Mouse (Mus musculus): ENCODE results near the gene Tjp2.
"Not testable (repeated sequence)": the region's sequence is repeated elsewhere in the genome, so short reads cannot be mapped to it uniquely, and the experiment has no call there.

Tjp2 gene

GRCm38 (mm10) chr19:24221455-24221854 is 3.4 kb downstream of the Tjp2 start:
- DNase-seq (ENCODE audit: low spot score) = no peak

- no peak for DNase-seq (ENCODE audit: low spot score)
Observed at GRCm38 (mm10) chr19:24220795-24221445, 3.9 kb downstream of the Tjp2 start.

- DNase-seq (ENCODE audit: low spot score) = no peak
Observed at GRCm38 (mm10) chr19:24219011-24219410, 5.8 kb downstream of the Tjp2 start.

GRCm38 (mm10) chr19:24218291-24218690 is 6.5 kb downstream of the Tjp2 start:
- no peak for DNase-seq (ENCODE audit: low spot score)

GRCm38 (mm10) chr19:24217851-24218250 is 7.0 kb downstream of the Tjp2 start:
- no peak for DNase-seq (ENCODE audit: low spot score)

- DNase-seq (ENCODE audit: low spot score) = no peak
Observed at GRCm38 (mm10) chr19:24216771-24217170, 8.1 kb downstream of the Tjp2 start.

GRCm38 (mm10) chr19:24214939-24215338 is 9.9 kb downstream of the Tjp2 start:
- DNase-seq (ENCODE audit: low spot score) = no peak

GRCm38 (mm10) chr19:24213299-24213698 is 11.5 kb downstream of the Tjp2 start:
- no peak for DNase-seq (ENCODE audit: low spot score)

- DNase-seq (ENCODE audit: low spot score) = no peak
Observed at GRCm38 (mm10) chr19:24212552-24213249, 12.1 kb downstream of the Tjp2 start.

- no peak for DNase-seq (ENCODE audit: low spot score)
Observed at GRCm38 (mm10) chr19:24211168-24211567, 13.7 kb downstream of the Tjp2 start.

- DNase-seq (ENCODE audit: low spot score) = no peak
Observed at GRCm38 (mm10) chr19:24209516-24209915, 15.3 kb downstream of the Tjp2 start.

GRCm38 (mm10) chr19:24207967-24208366 is 16.9 kb downstream of the Tjp2 start:
- no peak for DNase-seq (ENCODE audit: low spot score)

GRCm38 (mm10) chr19:24205001-24205400 is 19.8 kb downstream of the Tjp2 start:
- DNase-seq (ENCODE audit: low spot score) = no peak

GRCm38 (mm10) chr19:24201848-24202247 is 23.0 kb downstream of the Tjp2 start:
- DNase-seq (ENCODE audit: low spot score) = no peak

GRCm38 (mm10) chr19:24200566-24200965 is 24.3 kb downstream of the Tjp2 start:
- DNase-seq (ENCODE audit: low spot score) = no peak

GRCm38 (mm10) chr19:24198676-24199303 is 26.0 kb downstream of the Tjp2 start:
- DNase-seq (ENCODE audit: low spot score) = no peak

- no peak for DNase-seq (ENCODE audit: low spot score)
Observed at GRCm38 (mm10) chr19:24197338-24197737, 27.5 kb downstream of the Tjp2 start.

- no peak for DNase-seq (ENCODE audit: low spot score)
Observed at GRCm38 (mm10) chr19:24195224-24195623, 29.6 kb downstream of the Tjp2 start.

- no peak for DNase-seq (ENCODE audit: low spot score)
Observed at GRCm38 (mm10) chr19:24194216-24194615, 30.6 kb downstream of the Tjp2 start.

GRCm38 (mm10) chr19:24192946-24193345 is 31.9 kb downstream of the Tjp2 start:
- no peak for DNase-seq (ENCODE audit: low spot score)

- DNase-seq (ENCODE audit: low spot score) = no peak
Observed at GRCm38 (mm10) chr19:24187791-24188190, 37.0 kb downstream of the Tjp2 start.

- not testable (repeated sequence) for DNase-seq (ENCODE audit: low spot score)
Observed at GRCm38 (mm10) chr19:24187358-24187757, 37.5 kb downstream of the Tjp2 start.

GRCm38 (mm10) chr19:24183680-24184235 is 41.1 kb downstream of the Tjp2 start:
- DNase-seq (ENCODE audit: low spot score) = no peak
